16 mouse cellular contexts compared by ENCODE assay signal in the genomic region with DNA sequence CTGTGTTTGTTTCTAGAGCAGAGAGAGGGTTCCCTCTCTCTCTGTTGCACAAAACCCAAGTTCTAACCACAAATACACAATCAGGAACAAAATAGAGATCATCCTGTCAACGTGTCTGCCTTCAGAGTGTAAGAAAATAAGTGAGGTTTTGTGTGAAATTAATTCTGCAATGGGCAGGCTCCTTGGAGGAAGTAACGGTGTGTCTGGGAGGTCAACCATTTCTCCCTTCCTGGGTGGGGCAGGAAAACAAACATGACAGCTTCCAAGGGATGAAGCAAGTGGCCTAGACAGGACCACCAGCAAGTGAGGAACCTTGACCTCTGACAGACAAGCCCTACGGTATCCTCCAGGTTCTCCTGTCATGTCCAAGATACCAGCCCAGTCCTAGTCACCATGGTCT.
"Had no signal": no experiment of that assay in that cellular context is flagged by ENCODE, and none has a peak within 500 bp of the region (broad histone marks: within the 10 kb centered on the region; RNA-seq: fewer than 3 reads in every experiment).

No protein-coding gene starts in this region.

- H3K9ac ChIP-seq: limb, embryonic 13.5 days; liver, embryonic 12.5 days; lung, embryonic 14.5 days; midbrain, embryonic 12.5 days; neural tube, embryonic 15.5 days had no signal

- H3K4me3 ChIP-seq: layer of hippocampus, adult 2 months; limb, embryonic 13.5 days; liver, embryonic 12.5 days; midbrain, embryonic 12.5 days; neural tube, embryonic 15.5 days had no signal

- H3K4me2 ChIP-seq: limb, embryonic 13.5 days; liver, embryonic 12.5 days; lung, embryonic 14.5 days; midbrain, embryonic 12.5 days; neural tube, embryonic 15.5 days had no signal

- ATAC-seq: liver, embryonic 12.5 days; midbrain, embryonic 16.5 days had no signal

- H3K27ac ChIP-seq: kidney, postnatal 0 days; layer of hippocampus, adult 2 months; limb, embryonic 13.5 days; liver, embryonic 12.5 days; midbrain, embryonic 12.5 days; neural tube, embryonic 15.5 days had no signal

- H3K9me3 ChIP-seq: liver, embryonic 12.5 days; neural tube, embryonic 15.5 days had no signal

- H3K27me3 ChIP-seq: limb, embryonic 13.5 days; liver, embryonic 12.5 days; midbrain, embryonic 12.5 days; neural tube, embryonic 15.5 days had no signal

- DNase-seq: kidney, adult 11 months; kidney, adult 9 months; kidney, postnatal 4 days; left cerebral cortex, postnatal 4 days; lung, embryonic 14.5 days; lung, postnatal 10 days; lung, postnatal 4 days; thymus, adult 2 months; thymus, postnatal 25 days had no signal

- H3K36me3 ChIP-seq: limb, embryonic 13.5 days; liver, embryonic 12.5 days; midbrain, embryonic 12.5 days; neural tube, embryonic 15.5 days had no signal
